7 mouse cellular contexts compared by ENCODE assay signal in genomic region chr12:50544855-50545609, GRCm38 (mm10).
DNase-seq lines count a peak whose midpoint lies in the region; TF ChIP-seq lines count a peak whose summit lies in the region.

No protein-coding gene starts in this region.

- TF ChIP-seq CTCF in testis, adult 2 months (IDR thresholded peaks at IDR 0.05; ENCODE audit: control insufficient read depth, insufficient read depth, insufficient replicate concordance, low read depth, low read length) = no peak

- H3K27ac ChIP-seq in testis, adult 2 months (ENCODE audit: control insufficient read depth, insufficient read depth, low read depth, low read length) = peak overlapping the region; percentile 40; the same call in 1 of the 2 replicates

- H3K4me3 ChIP-seq in testis, adult 2 months (ENCODE audit: control insufficient read depth, low read depth, low read length) = no peak overlapping the region

- no peak for TF ChIP-seq POLR2A in testis, adult 2 months (IDR thresholded peaks at IDR 0.05; ENCODE audit: control insufficient read depth, low read depth, low read length)

- no peaks in the 10 kb centered on the region for H3K4me1 ChIP-seq in testis, adult 2 months (ENCODE audit: control insufficient read depth, insufficient read depth, low read length)

- intact Hi-C loops in heart, postnatal 25 days (cut with DNase I) = loop anchor here (5.0 kb wide), 2 partner anchors 33 to 102 kb away; partner anchors contain the start of gene Prkd1

- no peak for DNase-seq in testis, postnatal 14 days (ENCODE audit: low spot score)
- peak; percentile 23 for DNase-seq in embryo, embryonic 11 days
- peak; percentile 49 for DNase-seq in heart, postnatal 25 days (ENCODE audit: low spot score)
- peak; percentile 18 to 19 for DNase-seq in urinary bladder, postnatal 36 days (ENCODE audit: low spot score in 2 of 2)
- DNase-seq in thymus, postnatal 25 days = no peak
- no peak for DNase-seq in right cerebral cortex, postnatal 36 days (ENCODE audit: low spot score in 2 of 2)

- no peaks in the 10 kb centered on the region for H3K36me3 ChIP-seq in testis, adult 2 months (ENCODE audit: control insufficient read depth, insufficient read depth, low read length)

- no peaks in the 10 kb centered on the region for H3K27me3 ChIP-seq in testis, adult 2 months (ENCODE audit: control insufficient read depth, insufficient read depth, low read length)

Comparison
In these comparisons a context has a peak if more than half of its experiments do, and no peak if none do; other contexts are left out.
1. DNase-seq: peak in embryo, embryonic 11 days (single experiment), heart, postnatal 25 days (single experiment) and urinary bladder, postnatal 36 days (2 of 2); none in testis, postnatal 14 days (single experiment), thymus, postnatal 25 days (single experiment) and right cerebral cortex, postnatal 36 days (0 of 2).